In the genomic region with DNA sequence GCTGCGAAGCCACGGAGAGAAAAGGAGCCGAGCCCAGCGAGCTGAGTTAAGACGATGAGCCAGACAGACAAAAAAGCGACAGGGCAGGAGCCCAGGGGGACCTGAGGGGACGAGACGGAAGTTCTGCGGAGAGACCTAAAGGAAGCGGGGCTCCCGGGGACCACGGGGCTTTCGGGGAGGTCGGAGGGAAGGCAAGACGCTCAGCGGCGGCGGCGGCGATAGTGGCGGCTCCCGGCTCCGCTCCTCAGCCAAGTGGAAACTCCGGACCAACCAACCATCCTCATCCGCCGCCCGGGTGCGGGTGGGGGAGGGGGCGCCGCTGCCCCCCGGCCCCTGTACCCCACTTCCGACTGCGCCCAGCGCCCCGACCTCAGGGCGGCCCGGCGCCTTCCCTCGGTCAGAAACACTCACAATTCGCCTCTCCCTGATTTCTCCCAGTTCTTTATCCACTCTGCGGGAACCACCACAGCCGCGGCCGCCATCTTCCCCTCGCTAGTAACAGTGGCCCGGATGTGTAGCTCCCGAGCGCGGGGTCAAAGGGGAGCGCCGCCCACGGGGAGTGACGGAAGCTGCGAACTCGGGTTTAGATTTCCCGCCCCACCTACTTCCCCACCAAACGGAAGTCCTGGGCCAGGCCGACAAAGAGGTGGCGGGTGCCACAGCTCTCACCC, we compare ENCODE assay signal across 8 mouse cellular contexts. TPM values are rescaled to one million over a fixed set of nuclear protein-coding genes. Genes with fewer than 3 reads are reported as not detected.
DNase-seq lines count a peak whose midpoint lies in the region; ATAC-seq and TF ChIP-seq lines count a peak whose summit lies in the region.

No protein-coding gene starts in this region.

- peak; percentile 66; the same call in 1 of the 2 replicates for TF ChIP-seq POLR2A in cortical plate, adult 2 months (IDR thresholded peaks at IDR 0.05; ENCODE audit: extremely low read depth, insufficient read depth, low read length)

- peak; percentile 94 for ATAC-seq in activated CD4-positive, CD25-positive, alpha-beta regulatory T cell, adult 4 months
- peak; percentile 96 for ATAC-seq in inflammation-experienced regulatory T-cells, adult 6 months
- peak; percentile 97 for ATAC-seq in megakaryocyte-erythroid progenitor cell, adult 5-6 weeks (replicated peaks; ENCODE audit: low FRiP score, low TSS enrichment, poor library complexity, severe bottlenecking)

- H3K4me1 ChIP-seq in cortical plate, adult 2 months (ENCODE audit: control insufficient read depth, insufficient read depth, low read length): no peaks in the 10 kb centered on the region; the same call in 1 of the 2 replicates

- intact Hi-C loops in left cerebral cortex, postnatal 10 days (cut with DNase I): no loop called here

- H3K4me3 ChIP-seq in cortical plate, adult 2 months (ENCODE audit: insufficient read depth, low read length): peak overlapping the region; percentile 82

- DNase-seq in gastrocnemius, postnatal 10 days: peak; percentile 83
- peak; percentile 85 to 94 for DNase-seq in left cerebral cortex, postnatal 10 days (ENCODE audit: extremely low spot score in 1 of 2, low spot score in 2 of 2)
- peak; percentile 84 for DNase-seq in right cerebral cortex, postnatal 25 days
- peak; percentile 80 to 88 for DNase-seq in urinary bladder, postnatal 4 days (ENCODE audit: low spot score in 2 of 2)

- H3K27ac ChIP-seq in cortical plate, adult 2 months (ENCODE audit: insufficient read depth, low read length): peak overlapping the region; percentile 81

- TF ChIP-seq CTCF in cortical plate, adult 2 months (IDR thresholded peaks at IDR 0.05; ENCODE audit: extremely low read depth, insufficient read depth, low read length): no peak

RNA-seq across cellular contexts. Expression of a gene that starts 8.9 kb away (rescaled TPM):
- polyA plus RNA-seq in activated CD4-positive, CD25-positive, alpha-beta regulatory T cell, adult 4 months (2017; shearing (Covaris generic)): 100 to 1,000 TPM; 139 to 174 TPM
- polyA plus RNA-seq in cortical plate, adult 2 months (2012; rRNA removed): 31.3 and 33.9 TPM in 2 replicates
- total RNA-seq in gastrocnemius, postnatal 10 days (2021): 10 to 100 TPM; 32.3 to 42.6 TPM
- polyA plus RNA-seq in inflammation-experienced regulatory T-cells, adult 6 months (2017; shearing (Covaris generic)): 100 to 1,000 TPM; 166 to 195 (median 169) TPM
- total RNA-seq in left cerebral cortex, postnatal 10 days (2021): 10 to 100 TPM; 50.3 to 50.7 TPM
- 98.7 and 111 TPM in 2 replicates for total RNA-seq in megakaryocyte-erythroid progenitor cell, adult 5-6 weeks (2014; fragmentation: Nextera tagmentation)
- total RNA-seq in megakaryocyte-erythroid progenitor cell, adult 5-6 weeks (2017): 97.9 and 126 TPM in 2 replicates

Comparison
In these comparisons a context has a peak if more than half of its experiments do, and no peak if none do; other contexts are left out.
1. Peak in every context shown above with its lines: DNase-seq, ATAC-seq, H3K4me3 ChIP-seq and H3K27ac ChIP-seq.